Mouse (Mus musculus) macrophage (primary cell): ENCODE measurements at regions not wholly inside any gene's neighbourhood (a gene's known extent, or its start where the extent isn't known, plus 50 kb on each side); places are given as distances from the start of the nearest gene placed in this dataset.

Experiments used
- H3K27ac ChIP-seq: fragments of 350-480 bp; formaldehyde crosslinking; 2 replicates; pipeline ENCODE4 v1.9.0; 2021
- H3K36me3 ChIP-seq: fragments of 350-480 bp; formaldehyde crosslinking; 2 replicates; pipeline ENCODE4 v1.9.0; 2021; ENCODE audit errors: inconsistent target
- H3K4me3 ChIP-seq: fragments of 350-480 bp; formaldehyde crosslinking; 2 replicates; pipeline ENCODE4 v1.9.0; 2021; ENCODE audit errors: inconsistent target
- H3K79me2 ChIP-seq: fragments of 350-480 bp; formaldehyde crosslinking; 2 replicates; pipeline ENCODE4 v1.9.0; 2021; ENCODE audit errors: inconsistent target
- WGBS: methylation state at CpG from one replicate; pipeline ENCODE4 v1.1.7; 2026; ENCODE audit warnings: inconsistent platforms; ENCODE audit not compliant: missing documents; 5-methylcytosine and 5-hydroxymethylcytosine counted together

DNA sequence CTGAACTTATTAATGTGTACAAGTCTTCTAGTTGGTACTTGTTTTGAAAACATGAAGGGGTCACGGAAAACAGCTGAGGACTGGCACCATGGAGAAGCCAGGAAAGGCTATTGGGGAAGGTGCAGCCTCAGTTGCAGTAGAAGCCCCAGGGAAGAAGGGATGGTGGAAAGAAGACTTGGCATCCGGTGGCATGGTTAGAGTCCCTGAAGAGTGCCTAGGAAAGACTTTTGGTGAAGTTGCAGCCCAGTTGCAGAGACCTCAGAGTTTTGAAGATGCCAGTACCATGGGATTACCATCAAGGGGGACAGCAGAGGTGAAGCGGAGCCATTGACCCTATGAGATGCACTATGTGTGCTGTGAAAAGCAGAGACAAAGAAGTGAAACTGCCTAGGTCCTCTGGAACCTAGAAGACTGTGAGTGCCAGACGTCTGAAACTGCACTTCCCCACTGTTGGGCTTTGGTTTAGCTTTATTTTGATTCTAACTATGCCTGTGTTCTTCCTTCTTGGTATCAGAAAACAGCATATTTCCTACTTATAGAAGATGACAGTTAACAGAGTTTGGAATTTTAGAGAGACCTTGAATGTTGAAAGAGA, 96.9 kb upstream of the Zfp648 start:
- 64% methylated on average over 4 of the region's 4 CpGs for WGBS
- Histone ChIP-seq H3K27ac (no peak overlapping the region), H3K4me3 (no peak overlapping the region), H3K79me2 (no peaks in the 10 kb centered on the region), H3K36me3 (no peaks in the 10 kb centered on the region)

DNA sequence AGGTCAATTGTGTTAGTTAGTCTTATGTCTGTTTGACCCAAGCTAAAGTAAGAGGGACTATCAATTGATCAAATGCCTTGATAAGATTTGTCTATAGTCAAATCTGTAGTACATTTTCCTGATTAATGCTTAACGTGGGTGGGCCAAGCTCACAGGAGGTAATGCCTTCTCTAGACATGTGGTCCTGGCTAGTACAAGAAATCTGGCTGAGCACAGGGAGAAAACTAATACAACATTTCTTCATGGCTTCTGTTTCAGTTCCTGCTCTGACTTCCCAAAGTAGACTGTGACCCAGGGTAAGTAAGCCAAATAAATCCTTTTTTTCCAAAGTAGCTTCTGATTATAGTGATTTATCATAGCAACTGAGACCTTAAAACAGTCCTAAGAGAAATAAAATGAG, 96.2 kb upstream of the Zfp648 start:
- Histone ChIP-seq H3K27ac (no peak overlapping the region), H3K79me2 (no peaks in the 10 kb centered on the region), H3K4me3 (no peak overlapping the region), H3K36me3 (no peaks in the 10 kb centered on the region)
- 73% methylated on average over 1 of the region's 1 CpGs for WGBS

DNA sequence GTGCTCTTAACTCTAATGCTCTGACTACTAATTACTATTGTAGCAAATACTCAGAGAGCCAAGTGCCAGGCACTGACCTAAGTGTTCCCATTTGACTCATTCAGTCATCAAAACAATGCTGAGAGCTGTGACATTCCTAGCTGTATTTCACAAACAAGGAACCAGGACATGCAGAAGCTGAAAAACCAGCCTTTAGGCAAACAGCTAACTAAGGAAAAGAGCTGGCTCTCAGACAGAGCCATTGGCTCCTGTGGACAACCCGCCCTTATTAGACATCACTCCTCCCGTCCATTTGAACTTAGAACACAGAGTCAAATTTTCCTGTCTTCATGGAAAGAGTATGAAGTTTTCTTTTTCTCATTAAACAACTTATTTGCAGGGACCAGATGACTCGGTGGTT, 88.5 kb upstream of the Zfp648 start:
- 94% methylated on average over 3 of the region's 3 CpGs for WGBS
- H3K79me2 ChIP-seq: no peaks in the 10 kb centered on the region

DNA sequence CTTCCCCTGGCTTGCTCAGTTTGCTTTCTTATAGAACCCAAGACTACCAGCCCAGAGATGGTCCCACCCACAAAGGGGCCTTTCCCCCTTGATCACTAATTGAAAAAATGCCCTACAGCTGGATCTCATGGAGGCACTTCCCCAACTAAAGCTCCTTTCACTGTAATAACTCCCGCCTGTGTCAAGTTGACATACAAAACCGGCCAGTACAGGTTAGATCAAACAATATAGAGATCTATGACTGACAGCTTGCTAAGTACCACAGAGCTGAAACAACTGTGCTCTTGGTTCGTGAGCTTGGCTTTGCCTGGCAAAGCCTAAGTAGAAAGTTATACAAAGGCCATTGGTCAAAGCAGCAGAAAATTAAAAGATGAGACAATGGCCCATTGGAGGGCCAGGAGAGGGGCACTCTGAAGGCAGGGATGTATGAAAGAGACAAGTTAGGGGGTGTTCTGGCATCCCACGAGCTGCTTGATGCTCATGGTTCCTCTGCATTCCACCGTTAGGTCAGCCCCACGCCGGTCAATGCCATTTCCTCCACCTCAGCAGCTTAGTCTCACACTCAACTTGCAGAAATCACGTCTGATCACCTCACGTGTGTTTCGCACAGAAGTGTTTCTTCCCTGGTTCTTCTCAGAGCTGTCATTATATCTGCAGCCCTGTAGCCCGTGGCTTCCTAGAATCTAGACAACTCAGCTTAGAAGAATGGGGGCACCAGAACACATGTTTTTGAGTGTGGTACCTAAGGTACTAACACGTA, 87.5 kb upstream of the Zfp648 start:
- Histone ChIP-seq H3K36me3 (no peaks in the 10 kb centered on the region), H3K4me3 (no peak overlapping the region), H3K27ac (no peak overlapping the region), H3K79me2 (no peaks in the 10 kb centered on the region)
- WGBS: 84% methylated on average over 10 of the region's 12 CpGs

More for the DNA sequence above, 88.5 kb upstream of the Zfp648 start:
- H3K4me3 ChIP-seq: no peak overlapping the region
- H3K27ac ChIP-seq: no peak overlapping the region
- H3K36me3 ChIP-seq: no peaks in the 10 kb centered on the region

DNA sequence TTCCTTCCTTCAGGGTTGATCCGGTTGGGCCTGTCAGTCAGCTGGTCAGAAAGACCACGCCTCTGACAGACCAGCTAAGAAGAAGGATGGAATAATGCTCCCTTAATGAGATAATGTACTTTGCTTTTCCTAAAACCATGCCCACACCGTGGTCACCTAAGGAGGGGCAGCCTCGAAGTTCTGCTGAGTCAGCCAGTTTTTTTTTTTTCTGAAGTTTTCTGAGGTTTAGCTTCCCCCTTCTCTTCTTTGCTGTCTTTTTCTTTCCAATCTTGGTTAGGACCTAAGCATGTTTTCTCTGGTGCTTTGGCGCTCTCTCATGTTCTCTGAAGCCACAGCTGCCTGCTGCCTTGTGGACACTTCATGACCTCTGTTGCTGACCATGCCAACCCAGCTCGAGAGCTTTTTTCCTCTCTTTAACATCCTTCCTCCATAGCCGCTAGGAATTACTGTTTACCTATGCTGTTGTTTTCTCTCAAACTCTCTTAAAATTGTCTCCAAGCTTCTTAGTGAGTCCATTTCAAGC, 84.7 kb upstream of the Zfp648 start:
- Histone ChIP-seq H3K27ac (no peak overlapping the region), H3K36me3 (no peaks in the 10 kb centered on the region), H3K79me2 (no peaks in the 10 kb centered on the region), H3K4me3 (no peak overlapping the region)
- WGBS: 46% methylated on average over 7 of the region's 7 CpGs

DNA sequence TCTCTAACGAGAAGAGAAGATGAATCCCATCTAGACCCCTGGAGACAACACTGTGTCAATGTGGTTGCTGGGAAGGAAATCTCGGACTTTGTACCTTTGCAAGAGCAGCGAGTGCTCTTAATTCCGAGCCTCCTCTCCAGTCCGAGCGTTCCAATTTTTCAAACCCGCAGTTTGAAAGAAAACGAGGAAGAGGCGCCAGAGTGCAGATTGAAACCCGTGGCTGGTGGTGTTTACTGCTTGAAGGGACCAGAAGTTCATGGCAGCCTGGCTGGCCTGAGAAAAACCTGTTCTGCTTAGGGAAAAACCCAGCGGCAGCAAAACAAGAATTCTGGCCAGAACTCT, 83.7 kb upstream of the Zfp648 start:
- Histone ChIP-seq H3K4me3 (no peak overlapping the region), H3K27ac (no peak overlapping the region), H3K36me3 (no peaks in the 10 kb centered on the region), H3K79me2 (no peaks in the 10 kb centered on the region)
- WGBS: 52% methylated on average over 11 of the region's 11 CpGs

DNA sequence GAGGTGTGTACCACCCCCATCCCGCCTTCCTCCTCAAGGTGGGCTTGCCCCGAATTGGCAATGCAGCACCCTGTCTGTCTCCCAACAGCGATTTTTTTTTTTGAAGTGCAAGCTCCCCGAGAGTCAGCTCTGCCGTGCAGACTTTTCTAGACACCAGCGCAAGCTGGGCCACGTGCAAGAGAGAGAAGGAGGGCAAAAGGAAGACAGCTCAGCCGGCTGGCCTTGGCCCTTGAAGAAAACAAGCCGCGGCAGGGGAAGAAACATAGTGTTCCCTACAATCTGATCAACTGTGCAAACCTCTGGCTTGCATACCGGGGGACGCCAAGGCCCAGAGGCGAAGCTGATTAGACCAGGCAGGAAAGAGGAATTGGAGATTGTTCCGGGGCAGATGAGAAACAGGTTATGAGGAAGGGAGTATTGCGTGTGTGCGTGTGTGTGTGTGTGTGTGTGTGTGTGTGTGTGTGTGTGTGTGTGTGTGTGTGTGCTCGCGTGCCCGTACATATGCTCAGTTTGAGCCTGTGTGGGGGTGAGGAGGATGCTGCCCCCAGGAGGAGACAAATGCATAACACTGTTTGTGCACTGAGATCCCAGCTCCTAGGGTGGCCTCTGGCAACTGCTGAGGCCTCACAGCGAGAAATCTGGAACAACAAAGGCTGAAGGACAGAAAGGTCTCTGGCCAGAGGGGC, 83.2 kb upstream of the Zfp648 start:
- H3K27ac ChIP-seq: no peak overlapping the region
- H3K4me3 ChIP-seq: no peak overlapping the region

DNA sequence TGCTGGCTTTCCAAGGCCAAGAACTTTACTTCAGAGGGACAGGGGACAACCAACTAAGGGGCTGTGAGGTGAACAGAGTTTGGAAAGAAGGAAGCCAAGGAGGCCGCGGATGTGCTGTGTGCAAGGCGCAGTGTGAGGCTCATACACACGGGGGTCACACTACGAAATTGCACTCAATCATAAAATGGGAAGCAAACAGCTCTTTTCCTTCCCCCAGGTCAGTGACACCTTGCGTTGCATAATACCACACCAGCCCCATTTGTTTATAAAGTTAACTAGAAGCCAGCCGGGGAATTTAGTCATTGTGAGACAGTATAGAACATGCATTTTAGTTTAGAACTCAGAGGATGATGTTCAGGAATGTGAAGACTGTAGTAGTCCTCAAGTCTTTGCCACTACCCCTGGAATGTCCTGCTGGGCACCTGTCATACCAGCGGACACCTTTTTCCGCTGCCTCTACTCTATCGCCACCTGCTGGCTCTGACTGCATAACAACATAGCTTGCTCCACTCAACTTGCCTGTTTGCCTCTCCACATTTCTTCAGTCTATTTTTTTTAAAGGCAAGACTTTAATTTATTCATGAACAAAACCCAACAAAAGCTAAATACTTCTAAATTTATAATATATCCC, 82.5 kb upstream of the Zfp648 start:
- no peak overlapping the region for H3K27ac ChIP-seq
- no peak overlapping the region for H3K4me3 ChIP-seq
- 24% methylated on average over 10 of the region's 10 CpGs for WGBS
- H3K79me2 ChIP-seq: no peaks in the 10 kb centered on the region
- no peaks in the 10 kb centered on the region for H3K36me3 ChIP-seq

More for the DNA sequence above, 83.2 kb upstream of the Zfp648 start:
- 7% methylated on average over 20 of the region's 20 CpGs for WGBS
- H3K79me2 ChIP-seq: no peaks in the 10 kb centered on the region
- H3K36me3 ChIP-seq: no peaks in the 10 kb centered on the region

DNA sequence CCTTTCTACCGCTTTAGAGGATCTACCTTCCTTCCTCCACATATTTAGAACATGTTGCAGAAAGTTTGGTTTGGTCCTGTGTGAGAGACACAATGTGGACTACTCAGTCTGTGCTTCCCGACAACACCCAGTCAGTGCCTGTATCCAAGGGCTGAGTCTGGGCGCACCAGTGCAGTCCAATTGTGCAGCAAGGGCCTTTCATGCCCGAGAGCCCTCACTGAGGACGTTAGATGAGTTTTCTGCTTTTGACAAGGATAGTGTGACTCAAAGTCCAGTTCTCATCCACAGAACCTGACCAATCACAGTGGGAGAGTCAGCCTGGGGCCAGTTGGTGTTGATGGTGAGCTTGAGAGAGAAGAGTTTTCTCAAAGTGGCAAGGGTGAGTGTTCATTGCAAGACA, 81.4 kb upstream of the Zfp648 start:
- WGBS: 98% methylated on average over 5 of the region's 5 CpGs
- H3K27ac ChIP-seq: no peak overlapping the region
- H3K79me2 ChIP-seq: no peaks in the 10 kb centered on the region
- no peak overlapping the region for H3K4me3 ChIP-seq
- H3K36me3 ChIP-seq: no peaks in the 10 kb centered on the region

DNA sequence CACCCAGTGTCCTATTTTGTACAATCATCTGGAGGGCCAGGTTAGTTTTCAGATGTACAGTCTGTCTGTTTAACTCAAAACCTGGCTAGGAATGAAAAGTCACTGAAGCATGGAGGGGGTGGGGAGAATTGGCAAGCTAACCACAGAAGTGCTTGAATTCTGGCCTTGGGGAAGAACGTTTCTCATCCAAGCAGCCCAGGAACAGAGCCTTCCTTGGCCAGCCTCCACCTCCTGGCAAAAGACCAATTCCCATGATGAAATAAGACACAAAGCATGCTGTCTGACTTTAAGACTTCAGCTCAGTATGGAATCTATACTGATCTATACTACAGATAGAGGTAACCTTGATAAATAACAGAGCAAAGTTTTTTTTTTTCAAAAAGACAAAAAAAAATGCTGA, 80.3 kb upstream of the Zfp648 start:
- WGBS: 5% methylated on average over 1 of the region's 1 CpGs
- H3K79me2 ChIP-seq: no peaks in the 10 kb centered on the region

DNA sequence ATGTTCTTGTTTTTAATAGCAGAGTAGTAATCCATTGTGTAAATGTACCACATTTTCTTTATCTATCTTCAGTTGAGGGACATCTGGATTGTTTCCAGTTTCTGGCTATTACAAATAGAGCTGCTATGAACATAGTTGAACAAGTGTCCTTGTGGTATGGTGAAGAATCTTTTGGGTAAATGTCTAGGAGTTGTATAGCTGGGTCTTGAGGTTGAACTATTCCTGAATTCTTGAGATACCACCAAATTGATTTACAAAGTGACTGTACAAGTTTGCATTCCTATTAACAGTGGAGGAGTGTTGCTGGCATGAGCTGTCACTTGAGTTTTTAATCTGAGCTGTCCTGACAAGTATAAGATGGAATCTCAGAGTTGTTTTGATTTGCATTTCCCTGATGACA, 76.0 kb upstream of the Zfp648 start:
- Histone ChIP-seq H3K79me2 (no peaks in the 10 kb centered on the region), H3K36me3 (no peaks in the 10 kb centered on the region)

More for the DNA sequence above, 80.3 kb upstream of the Zfp648 start:
- no peak overlapping the region for H3K27ac ChIP-seq
- H3K4me3 ChIP-seq: no peak overlapping the region
- no peaks in the 10 kb centered on the region for H3K36me3 ChIP-seq

DNA sequence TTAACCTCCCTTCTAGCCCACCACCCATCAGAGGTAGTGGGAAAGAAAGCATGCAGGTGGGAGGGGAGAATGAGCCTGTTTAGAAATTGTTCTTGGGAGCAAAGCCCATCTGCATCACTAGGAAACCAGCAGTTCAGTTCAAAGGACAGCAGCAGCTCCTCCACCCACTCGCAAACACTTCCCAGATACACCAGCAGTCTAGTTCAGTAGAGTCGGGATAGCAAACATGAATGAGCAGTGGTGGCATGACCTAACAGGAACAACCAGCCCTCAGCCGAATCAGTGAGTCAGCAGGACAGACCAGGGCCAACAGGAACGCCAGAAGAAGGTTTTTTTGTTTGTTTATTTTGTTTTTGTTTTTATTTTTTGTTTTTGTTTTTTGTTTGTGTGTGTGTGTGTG, 74.5 kb upstream of the Zfp648 start:
- WGBS: 43% methylated on average over 4 of the region's 4 CpGs
- Histone ChIP-seq H3K36me3 (no peaks in the 10 kb centered on the region), H3K4me3 (no peak overlapping the region), H3K27ac (no peak overlapping the region), H3K79me2 (no peaks in the 10 kb centered on the region)

More for the DNA sequence above, 76.0 kb upstream of the Zfp648 start:
- H3K27ac ChIP-seq: no peak overlapping the region
- H3K4me3 ChIP-seq: no peak overlapping the region

DNA sequence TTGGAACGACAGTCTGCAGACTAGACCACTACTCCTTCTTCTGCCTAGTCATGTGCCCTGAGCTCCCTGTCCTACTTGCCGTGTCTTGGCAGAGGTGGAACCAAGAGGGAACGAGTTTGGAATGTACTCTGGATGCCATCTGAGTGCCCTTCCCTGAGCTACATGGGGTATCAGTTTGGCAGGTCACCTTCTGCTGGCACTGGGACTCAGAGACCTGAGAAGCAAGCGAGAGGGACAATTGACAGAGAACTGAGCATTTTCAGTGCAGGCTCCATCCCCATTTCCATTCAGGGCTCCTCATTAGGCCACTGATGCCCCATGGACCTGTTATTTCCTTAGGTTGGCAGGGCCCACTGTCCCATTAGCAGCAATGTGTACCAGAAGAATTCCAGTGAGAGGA, 61.5 kb upstream of the Zfp648 start:
- 91% methylated on average over 4 of the region's 4 CpGs for WGBS
- no peak overlapping the region for H3K27ac ChIP-seq
- no peaks in the 10 kb centered on the region for H3K36me3 ChIP-seq
- H3K4me3 ChIP-seq: no peak overlapping the region
- no peaks in the 10 kb centered on the region for H3K79me2 ChIP-seq

DNA sequence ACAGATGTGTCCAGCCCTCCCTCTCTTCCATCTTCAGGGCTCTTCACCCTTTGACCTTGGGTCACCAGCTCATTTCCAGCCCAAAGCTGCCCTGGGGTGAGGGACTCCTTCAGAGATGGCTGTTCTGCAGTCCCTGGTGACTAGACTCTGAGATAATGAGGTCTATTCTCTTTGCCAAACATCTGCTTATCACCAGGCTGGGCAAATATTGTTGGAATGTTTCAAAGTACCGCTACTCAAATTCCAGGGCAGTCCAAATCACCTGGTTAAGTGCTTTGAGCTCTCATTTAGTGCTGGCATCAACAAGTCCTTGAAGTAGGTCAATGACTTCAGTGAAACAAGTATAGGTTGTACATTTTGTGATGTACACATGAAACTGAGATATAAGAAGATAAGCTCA, 57.3 kb upstream of the Zfp648 start:
- Histone ChIP-seq H3K36me3 (no peaks in the 10 kb centered on the region), H3K79me2 (no peaks in the 10 kb centered on the region), H3K4me3 (no peak overlapping the region), H3K27ac (no peak overlapping the region)
- WGBS: 88% methylated on average over 1 of the region's 1 CpGs
